Mouse (Mus musculus): ENCODE results near the gene Mrpl39. TPM values are rescaled to one million over a fixed set of nuclear protein-coding genes. Genes with fewer than 3 reads are reported as not detected.

The Mrpl39 gene
- total RNA-seq, 2 experiments from 2014 or later = 18.4 to 20.1 TPM

- intact Hi-C loops (cut with DNase I) = no loop called here
- DNase-seq = no peak
Measured at GRCm38 (mm10) chr16:84744703-84745490, 9.4 kb upstream of the Mrpl39 start.

GRCm38 (mm10) chr16:84737358-84737757 is 1.8 kb upstream of the Mrpl39 start:
- DNase-seq = no peak
- intact Hi-C loops (cut with DNase I) = loop anchor here (5.0 kb wide), 1 partner anchor 80 kb away; no protein-coding TSS in a partner anchor

GRCm38 (mm10) chr16:84734806-84735165 is 756 bp downstream of the Mrpl39 start:
- no peak for DNase-seq
- intact Hi-C loops (cut with DNase I) = loop anchor here (5.0 kb wide), 1 partner anchor 83 kb away; no protein-coding TSS in a partner anchor

- DNase-seq = no peak
- intact Hi-C loops (cut with DNase I) = no loop called here
Measured at GRCm38 (mm10) chr16:84720670-84721069, 14.9 kb downstream of the Mrpl39 start.

GRCm38 (mm10) chr16:84718250-84718649 is 17.3 kb downstream of the Mrpl39 start:
- no peak for DNase-seq
- intact Hi-C loops (cut with DNase I) = no loop called here

GRCm38 (mm10) chr16:84717618-84718248 is 17.8 kb downstream of the Mrpl39 start:
- intact Hi-C loops (cut with DNase I) = no loop called here
- DNase-seq = no peak

GRCm38 (mm10) chr16:84716724-84717617 is 18.6 kb downstream of the Mrpl39 start:
- intact Hi-C loops (cut with DNase I) = no loop called here
- no peak for DNase-seq

GRCm38 (mm10) chr16:84716197-84716596 is 19.3 kb downstream of the Mrpl39 start:
- intact Hi-C loops (cut with DNase I) = no loop called here

GRCm38 (mm10) chr16:84714978-84715377 is 20.6 kb downstream of the Mrpl39 start:
- intact Hi-C loops (cut with DNase I) = no loop called here
- no peak for DNase-seq

More at GRCm38 (mm10) chr16:84716197-84716596, 19.3 kb downstream of the Mrpl39 start:
- DNase-seq = no peak

GRCm38 (mm10) chr16:84713926-84714325 is 21.6 kb downstream of the Mrpl39 start:
- intact Hi-C loops (cut with DNase I) = no loop called here

GRCm38 (mm10) chr16:84713156-84713555 is 22.4 kb downstream of the Mrpl39 start:
- intact Hi-C loops (cut with DNase I) = no loop called here
- no peak for DNase-seq

More at GRCm38 (mm10) chr16:84713926-84714325, 21.6 kb downstream of the Mrpl39 start:
- DNase-seq = no peak

- intact Hi-C loops (cut with DNase I) = no loop called here
- no peak for DNase-seq
Measured at GRCm38 (mm10) chr16:84708649-84709048, 26.9 kb downstream of the Mrpl39 start.

- intact Hi-C loops (cut with DNase I) = no loop called here
- no peak for DNase-seq
Measured at GRCm38 (mm10) chr16:84707802-84708201, 27.7 kb downstream of the Mrpl39 start.

GRCm38 (mm10) chr16:84706571-84706970 is 29.0 kb downstream of the Mrpl39 start:
- intact Hi-C loops (cut with DNase I) = no loop called here
- peak; percentile 16 for DNase-seq

GRCm38 (mm10) chr16:84705507-84705906 is 30.0 kb downstream of the Mrpl39 start:
- DNase-seq = no peak
- intact Hi-C loops (cut with DNase I) = no loop called here

- intact Hi-C loops (cut with DNase I) = no loop called here
Measured at GRCm38 (mm10) chr16:84704661-84705240, 30.8 kb downstream of the Mrpl39 start.

GRCm38 (mm10) chr16:84703769-84704660 is 31.5 kb downstream of the Mrpl39 start:
- DNase-seq = no peak
- intact Hi-C loops (cut with DNase I) = no loop called here

More at GRCm38 (mm10) chr16:84704661-84705240, 30.8 kb downstream of the Mrpl39 start:
- no peak for DNase-seq

- intact Hi-C loops (cut with DNase I) = no loop called here
- peak; percentile 32 for DNase-seq
Measured at GRCm38 (mm10) chr16:84703129-84703768, 32.3 kb downstream of the Mrpl39 start.

All from left cerebral cortex, postnatal 4 days (tissue).